Mouse (Mus musculus): ENCODE measurements around the gene Arsa.
A peak's percentile ranks its signal among the peaks of the same experiment; 100 is the strongest.

Arsa gene

DNA sequence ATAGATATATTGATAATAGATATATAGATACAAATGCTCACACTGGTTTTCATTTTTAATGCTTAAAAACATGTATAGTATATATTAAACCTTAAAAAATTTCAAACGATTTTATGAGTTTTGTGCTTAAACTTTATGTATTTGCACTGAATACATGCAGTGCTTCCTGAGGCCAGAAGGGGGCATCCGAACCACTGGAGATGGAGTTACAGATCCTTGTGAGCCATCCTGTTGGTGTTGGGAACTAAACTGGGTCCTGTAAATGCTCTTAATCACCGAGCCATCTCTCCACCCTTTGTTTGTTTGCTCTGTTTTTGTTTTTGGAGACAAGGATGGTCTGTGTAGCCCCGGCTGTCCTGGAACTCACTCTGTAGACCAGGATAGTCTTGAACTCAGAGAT is 17.7 kb upstream of the Arsa start:
- DNase-seq = peak in 1 of 2 experiments; percentile 22

DNA sequence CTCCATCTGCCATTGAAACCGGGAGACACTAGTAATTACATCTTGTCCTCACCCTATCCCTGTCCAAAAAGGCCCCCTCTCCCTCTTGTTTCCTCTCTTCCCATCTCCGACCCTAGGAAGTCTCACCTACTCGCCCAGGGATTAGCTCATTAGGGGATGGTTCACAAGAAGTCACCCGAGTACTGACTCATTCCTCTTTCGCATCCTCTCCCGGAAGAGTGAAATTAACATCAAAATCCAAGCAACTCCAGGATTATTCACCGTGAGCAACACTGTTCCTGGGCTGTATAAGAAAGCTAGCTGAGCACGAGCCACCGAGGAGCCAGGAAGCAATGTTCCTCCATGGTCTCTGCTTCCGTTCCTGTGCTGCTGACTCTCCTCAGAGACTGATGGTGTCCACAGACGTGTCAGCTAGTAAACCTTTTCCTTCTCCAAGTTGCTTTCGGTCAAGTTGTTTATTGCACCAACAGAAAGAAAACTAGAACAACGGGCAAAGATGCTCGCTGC is 11.4 kb upstream of the Arsa start:
- no peak for DNase-seq

- no peak for DNase-seq
Observed at GRCm38 (mm10) chr15:89488182-89488581, 11.0 kb upstream of the Arsa start.

- DNase-seq = peak; percentile 83 to 89
Observed at GRCm38 (mm10) chr15:89480584-89480983, 3.4 kb upstream of the Arsa start.

DNA sequence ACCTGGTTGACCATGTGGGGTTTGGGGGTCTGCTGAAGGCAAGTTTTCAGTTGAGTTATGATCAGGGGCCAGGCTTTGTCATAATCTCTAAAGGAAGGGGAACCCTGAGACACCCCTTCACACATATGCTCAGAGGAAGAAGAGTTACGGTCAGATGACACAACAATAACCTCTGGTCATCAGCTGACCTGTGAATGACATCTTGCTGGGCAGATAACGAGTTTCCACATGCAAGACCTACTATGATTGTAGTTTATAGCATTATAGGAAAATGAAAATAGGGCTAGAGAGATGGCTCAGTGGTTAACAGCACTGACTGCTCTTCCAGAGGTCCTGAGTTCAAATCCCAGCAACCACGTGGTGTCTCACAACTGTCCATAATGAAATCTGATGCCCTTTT is 1.4 kb upstream of the Arsa start:
- no peak for DNase-seq

- DNase-seq = no peak
Observed at GRCm38 (mm10) chr15:89477806-89478205, 581 bp upstream of the Arsa start.

GRCm38 (mm10) chr15:89476475-89476815 is 780 bp downstream of the Arsa start:
- DNase-seq = no peak

DNA sequence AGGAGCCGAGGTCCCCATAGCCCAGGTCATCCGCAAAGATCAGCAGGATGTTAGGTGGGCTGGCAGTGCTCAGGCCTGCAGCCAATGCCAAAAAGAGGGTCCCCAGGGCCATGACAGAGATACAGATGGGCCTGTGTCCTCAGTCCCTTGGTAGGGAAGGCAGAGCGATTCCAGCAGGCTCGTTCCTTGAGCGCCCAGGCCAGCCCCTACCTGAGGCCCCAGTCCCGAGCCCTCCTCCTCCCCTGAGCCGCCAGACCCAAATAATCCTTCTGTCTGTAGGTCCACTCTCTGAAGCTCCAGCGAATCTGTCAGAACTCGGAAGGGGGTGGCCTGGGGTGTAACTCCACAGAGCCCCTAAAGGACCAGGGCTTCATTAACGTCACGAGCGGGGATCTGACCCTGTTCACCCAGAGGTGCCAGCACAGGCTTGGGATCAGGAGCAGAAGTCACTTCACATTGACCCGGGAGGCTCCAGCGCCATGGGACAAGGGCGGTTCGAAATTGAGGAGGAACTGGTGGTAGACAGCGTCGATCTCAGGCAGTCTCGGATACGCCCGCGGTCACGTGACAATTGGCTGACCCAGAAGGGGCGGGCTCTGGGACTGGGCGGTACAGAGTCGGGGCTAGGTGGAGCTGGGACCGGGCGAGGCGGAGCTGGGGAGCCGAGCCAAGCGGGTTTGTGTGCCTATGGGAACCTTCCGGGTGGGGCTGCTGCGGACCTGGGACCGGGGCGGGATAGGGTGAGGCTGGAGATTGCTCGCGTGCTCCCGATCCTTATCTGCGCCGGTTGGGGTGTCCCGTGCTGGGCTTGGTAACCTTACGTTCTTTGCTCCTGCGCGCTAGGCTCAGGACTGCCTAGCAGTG is 1.4 kb downstream of the Arsa start:
- DNase-seq = peak; percentile 97

GRCm38 (mm10) chr15:89475293-89475600 is 2.0 kb downstream of the Arsa start:
- DNase-seq = no peak

DNA sequence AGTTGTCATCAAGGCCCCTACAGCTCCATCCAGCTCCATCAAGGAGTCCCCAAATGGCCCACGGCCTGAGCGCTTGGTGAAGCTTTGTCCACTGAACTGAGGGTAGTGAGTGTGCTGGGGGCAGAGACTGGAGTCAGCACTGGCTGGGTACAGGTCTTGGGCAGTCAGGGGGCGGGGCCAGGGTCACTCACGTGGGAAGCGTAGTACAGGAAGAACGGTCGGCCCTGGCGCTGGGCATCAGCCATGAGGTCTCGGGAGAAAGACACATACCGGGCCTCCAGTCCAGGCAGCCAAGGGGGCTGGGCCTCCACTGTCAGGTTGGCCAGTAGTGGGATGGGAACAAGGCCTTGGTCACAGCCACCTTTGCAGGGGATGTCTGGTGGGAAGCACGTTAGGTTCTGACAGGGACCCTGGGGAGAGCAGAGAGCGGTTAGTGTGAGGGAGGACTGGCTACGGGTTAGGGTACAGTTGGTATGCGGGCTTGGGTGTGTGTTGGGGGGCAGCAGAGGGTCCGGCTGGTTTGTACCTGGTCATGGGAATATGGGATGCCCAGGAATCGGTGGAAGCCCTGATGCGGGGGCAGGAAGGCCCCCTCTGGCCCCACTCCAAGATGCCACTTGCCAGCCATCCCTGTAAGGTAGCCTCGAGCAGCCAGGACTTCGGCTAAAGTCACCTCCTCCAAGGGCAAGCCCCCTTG is 2.5 kb downstream of the Arsa start:
- DNase-seq = peak in 1 of 2 experiments; percentile 26

DNA sequence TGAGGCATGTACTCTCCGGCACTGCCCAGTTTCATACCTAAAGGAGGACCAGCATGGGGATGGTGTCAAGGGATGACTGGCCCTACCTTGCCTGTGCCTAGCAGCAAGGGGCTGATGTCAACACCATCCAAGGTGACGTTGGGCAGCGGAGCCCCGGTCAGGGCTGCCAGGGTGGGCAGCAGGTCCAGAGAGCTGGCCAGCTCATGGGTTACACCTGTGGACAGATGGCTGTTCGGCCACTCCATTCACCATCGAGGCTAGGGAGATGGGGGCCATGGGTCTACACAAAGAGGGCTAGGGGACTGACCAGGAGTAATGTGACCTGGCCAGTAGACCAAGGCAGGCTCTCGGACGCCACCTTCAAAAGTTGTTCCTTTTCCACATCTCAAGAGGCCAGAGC is 3.3 kb downstream of the Arsa start:
- DNase-seq = no peak

DNA sequence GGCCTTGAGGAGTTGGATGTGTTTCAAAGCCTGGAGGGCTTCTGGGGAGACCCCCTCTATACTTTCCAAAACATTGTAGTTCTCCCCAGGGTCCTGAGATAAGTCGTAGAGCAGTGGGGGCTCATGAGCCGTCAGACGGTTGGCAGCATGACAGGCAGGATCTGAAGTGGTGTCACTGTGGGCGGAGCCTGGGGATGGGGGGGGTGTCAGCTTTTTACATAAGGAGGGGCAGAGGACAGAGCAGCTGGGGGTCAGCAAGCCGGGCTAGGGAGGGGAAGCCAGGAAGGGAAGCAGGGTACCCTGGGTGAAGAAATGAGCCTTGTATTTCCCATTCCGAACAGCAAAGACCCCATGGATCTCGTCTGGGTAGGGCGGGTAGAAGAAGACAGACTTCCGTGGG is 3.9 kb downstream of the Arsa start:
- DNase-seq = no peak

DNA sequence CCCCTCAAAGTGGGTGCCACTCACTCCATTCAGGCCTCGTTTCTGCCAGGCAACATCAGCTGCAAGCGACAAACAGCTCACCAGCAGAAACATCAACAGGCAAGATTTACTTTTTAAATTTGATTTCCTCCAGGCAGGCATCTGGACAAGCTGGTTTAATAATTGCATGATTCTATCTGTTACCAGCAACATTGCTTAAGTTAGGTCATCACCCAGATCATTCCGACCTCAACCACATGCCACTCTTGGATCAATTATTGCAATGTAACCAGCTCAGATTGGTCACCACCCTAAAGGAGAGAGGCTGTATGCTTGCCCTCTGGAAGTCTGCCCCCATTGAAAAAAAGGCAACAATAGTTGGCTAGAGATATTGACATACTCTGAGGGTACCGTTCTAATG is 5.7 kb downstream of the Arsa start:
- DNase-seq = no peak

DNA sequence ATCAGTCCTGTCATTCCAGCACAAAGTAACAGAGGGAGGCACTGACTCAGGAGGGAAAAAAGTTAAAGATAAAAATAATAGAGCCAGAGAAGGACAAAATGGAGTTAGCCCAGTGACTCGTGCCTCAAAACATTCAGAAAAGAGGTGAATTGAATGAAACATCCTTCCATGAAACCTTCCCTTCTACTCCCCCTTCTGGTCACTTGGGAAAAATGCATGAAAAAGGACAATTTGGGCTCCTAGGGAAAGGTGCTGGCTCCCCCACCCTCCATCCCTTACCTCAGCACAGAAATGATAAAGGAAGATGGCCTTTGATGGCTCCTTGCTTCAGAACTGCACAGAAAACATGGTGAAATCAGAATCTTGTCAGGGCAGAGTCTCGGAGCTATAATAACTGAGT is 8.6 kb downstream of the Arsa start:
- DNase-seq = peak in 1 of 2 experiments; percentile 13

GRCm38 (mm10) chr15:89465052-89465451 is 12.2 kb downstream of the Arsa start:
- no peak for DNase-seq

DNA sequence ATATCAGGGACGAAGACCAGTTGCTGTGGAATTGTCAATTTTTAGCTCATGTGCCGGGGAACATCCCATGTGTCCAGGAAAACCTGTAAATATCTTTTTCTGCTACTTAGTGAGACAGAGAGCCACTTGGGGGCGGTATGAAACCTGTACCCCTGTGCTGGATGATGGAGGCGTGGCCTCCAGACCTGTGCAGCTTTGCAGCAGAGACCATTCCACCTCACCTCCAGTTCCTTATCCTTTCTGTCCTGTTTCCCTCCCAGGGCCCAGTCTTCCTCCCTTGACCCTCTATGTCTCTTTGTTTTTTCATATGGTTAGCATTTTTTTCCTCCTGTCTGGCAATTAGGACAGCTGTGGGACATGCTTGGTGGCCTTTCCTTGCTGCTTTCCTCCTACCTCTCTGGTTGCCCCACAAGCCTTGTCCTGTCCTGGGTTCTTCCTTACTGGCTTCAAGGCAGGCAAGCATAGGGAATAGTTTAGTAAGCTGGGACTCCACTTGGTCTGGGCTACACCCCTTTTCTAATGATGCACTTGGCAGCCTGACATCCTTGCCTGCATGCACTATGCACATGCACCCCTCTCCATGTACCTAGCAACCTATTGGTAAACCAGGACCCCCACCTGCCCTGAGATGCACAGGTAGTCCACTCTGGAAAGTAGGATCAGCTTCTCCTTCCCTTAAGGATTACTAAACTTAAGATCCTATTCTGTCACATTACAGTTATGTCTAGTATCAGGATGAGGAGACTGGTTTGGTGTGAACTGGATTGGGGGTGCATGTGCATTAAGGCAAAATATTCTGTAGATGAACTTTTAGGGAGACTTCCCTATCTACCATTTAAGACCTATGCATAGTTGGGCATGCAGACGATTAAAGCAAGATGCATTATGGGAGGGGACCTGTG is 13.6 kb downstream of the Arsa start:
- DNase-seq = peak; percentile 41 to 61

DNA sequence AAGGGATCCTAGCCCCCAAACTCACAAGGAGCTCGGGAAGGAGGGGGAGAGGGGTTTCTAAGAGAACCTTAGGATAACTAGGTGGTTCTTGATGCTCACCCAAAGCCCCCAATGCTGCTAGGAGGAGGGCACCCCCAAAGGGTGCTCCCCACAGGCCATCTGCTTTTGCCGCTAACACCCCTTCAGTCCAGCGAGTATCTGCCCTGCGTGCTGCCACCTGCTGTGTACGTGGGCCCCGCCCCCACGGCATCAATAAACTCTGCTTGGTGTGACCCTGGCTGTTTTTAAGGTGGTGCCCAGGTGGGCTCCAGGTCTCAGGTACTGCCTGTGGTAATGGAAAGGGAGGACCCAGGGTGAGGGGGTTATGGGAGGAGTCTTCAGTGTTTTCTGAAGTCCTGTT is 15.0 kb downstream of the Arsa start:
- DNase-seq = no peak

DNA sequence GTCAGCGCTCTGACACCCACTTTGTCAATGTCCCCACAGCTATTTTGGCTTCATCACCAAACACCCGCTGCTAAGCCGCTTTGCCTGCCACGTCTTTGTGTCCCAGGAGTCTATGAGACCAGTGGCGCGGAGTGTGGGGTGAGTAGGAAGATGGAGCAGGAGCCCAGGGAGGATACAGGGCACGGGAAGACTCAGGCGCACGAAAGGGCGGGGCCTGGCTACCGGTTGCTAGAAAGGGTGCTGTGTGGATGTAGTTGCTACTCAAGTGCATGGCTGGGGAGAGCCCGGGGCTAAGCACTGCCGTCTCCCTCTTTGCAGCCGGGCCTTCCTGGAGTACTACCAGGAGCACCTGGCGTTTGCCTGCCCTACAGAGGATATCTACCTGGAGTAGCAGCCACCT is 15.9 kb downstream of the Arsa start:
- DNase-seq = no peak

DNA sequence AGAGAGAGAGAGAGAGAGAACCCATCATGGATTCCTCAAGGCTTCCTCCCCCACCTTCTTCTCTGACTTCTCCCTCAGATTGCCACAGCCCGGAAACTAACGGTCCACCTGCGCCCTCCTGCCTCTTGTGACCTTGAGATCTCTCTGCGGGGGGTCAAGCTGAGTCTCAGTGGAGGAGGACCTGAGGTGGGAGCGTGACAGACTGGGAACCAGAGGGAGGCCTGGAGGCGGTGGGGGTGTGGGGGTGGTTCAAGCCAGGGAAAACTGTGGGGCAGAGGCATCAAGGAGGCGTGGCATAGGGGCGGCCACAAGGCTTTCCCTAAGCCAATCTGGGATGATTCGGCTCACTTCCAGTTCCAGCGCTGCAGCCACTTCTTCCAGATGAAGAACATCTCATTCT is 16.9 kb downstream of the Arsa start:
- DNase-seq = no peak

DNA sequence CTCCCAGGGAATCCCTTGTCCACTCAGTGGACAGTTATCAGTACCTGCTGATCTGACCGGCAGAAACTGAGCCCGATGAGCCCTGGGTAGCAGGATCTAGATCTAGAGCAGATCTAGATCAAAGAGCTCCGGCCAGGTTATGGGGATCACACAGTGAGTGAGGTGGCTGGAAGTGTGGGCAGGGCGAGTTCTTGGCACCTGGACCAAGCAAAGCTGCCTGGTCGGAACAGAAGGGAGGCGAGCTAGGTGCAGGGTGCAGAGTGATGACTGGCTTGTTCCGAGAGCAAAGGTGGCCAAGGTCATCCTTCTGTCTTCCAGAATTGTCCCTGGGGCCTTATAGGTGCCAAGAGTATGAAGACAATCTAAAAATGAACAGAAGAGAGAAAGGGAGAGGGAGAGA is 17.4 kb downstream of the Arsa start:
- DNase-seq = no peak

DNA sequence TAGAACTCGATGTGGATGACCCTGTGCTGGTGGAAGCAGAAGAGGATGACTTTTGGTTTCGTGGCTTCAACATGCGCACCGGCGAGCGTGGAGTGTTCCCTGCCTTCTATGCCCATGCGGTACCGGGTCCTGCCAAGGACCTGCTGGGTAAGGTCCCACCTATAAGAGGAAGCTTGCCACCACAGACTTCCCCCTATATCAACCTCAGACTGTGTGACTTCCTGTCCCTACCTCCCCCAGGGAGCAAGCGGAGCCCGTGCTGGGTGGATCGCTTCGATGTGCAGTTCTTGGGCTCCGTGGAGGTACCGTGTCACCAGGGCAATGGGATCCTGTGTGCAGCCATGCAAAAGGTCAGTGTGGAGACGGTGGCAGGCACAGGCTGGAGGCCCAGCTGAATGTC is 18.3 kb downstream of the Arsa start:
- no peak for DNase-seq

DNA sequence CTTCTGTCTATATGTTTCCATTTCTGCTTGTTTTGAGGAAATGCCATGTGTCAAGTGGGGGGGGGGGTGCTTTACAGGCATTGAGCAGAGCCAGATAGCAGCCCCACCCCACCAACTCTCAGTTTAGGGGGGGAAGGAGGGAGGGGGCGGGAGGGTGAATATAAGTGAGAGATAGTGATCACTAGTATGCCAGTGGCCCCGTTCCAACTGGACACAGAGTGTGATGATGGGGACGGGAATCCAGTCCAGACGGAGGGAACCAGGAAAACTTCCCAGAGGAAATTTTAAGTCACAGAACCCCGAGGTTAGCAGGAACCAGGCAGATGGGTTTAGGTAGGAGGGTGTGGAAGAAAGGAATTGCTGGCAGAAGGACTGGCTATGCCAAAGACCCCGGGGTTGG is 21.6 kb downstream of the Arsa start:
- no peak for DNase-seq

DNA sequence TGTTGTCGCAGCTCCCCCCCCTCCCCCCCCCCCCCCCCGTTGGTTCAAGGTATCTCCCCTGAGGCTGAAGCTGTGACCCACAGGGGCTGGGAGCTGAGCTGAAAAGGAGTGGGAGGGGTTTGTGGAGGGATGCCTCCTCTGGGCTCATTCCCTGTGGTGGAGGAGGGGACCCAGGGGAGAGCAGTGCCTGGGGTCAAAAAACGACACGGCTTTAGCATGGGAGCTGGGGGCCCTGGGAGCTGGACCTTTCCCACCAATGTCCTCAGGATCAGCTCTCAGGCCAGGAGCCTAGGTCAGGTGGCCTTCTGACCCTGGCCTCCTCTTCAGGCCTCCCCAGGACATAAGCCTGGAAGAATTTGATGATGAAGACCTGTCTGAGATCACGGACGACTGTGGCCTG is 22.4 kb downstream of the Arsa start:
- DNase-seq = no peak
